Mouse (Mus musculus) MEL (cell line): Measurements from ENCODE around the gene Snrnp40.

Experiments used
- POLR2A ChIP-seq, 2 experiments: IDR thresholded peaks; 2 replicates each; pipeline ENCODE4 v1.6.1; 2011 to 2012; ENCODE audit warnings: low read length in 2 of 2, mild to moderate bottlenecking in 2 of 2, control low read depth in 1 of 2, improper control_type of control experiment in 1 of 2, low read depth in 1 of 2, moderate library complexity in 1 of 2; ENCODE audit not compliant: control insufficient read depth in 1 of 2, insufficient read depth in 1 of 2, poor library complexity in 1 of 2
- RCOR1 ChIP-seq: IDR thresholded peaks from 2 replicates; pipeline ENCODE4 v1.6.1; 2012; ENCODE audit warnings: low read depth, mild to moderate bottlenecking, inconsistent platforms, low read length, improper control_type of control experiment
- USF2 ChIP-seq, 2 experiments: IDR thresholded peaks; 2 replicates each; pipeline ENCODE4 v1.6.1; 2011 to 2012; ENCODE audit warnings: improper control_type of control experiment in 2 of 2, low read length in 2 of 2, borderline replicate concordance in 1 of 2, inconsistent platforms in 1 of 2, low read depth in 1 of 2, mild to moderate bottlenecking in 1 of 2; ENCODE audit not compliant: insufficient read depth in 1 of 2

DNA sequence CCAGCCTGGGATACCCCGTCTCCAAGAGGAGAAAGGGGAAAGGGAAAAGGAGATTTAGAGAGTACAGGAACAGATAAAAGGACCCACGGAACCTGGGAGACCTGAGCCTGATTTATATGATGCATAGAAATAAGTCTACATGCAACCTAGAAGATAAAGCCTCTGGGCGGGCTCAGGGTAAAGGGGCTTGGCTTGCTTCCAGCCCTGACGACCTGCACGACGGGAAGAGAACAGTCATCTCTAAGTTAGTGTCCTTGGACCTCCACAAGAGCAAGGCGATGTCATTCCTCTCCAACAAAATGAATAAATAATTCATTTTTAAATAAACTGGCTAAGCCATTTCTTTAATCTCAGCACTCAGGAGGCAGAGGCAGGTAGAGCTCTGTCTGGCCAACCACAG lies 37.4 kb upstream of the Snrnp40 start:
- TF ChIP-seq POLR2A (IDR thresholded peaks at IDR 0.05; ENCODE audit: control insufficient read depth in 1 of 2, insufficient read depth in 1 of 2, low read depth in 1 of 2, low read length in 2 of 2, poor library complexity in 1 of 2) (no peak), USF2 (IDR thresholded peaks at IDR 0.05; ENCODE audit: borderline replicate concordance in 1 of 2, insufficient read depth in 1 of 2, low read depth in 1 of 2, low read length in 2 of 2) (no peak), RCOR1 (no peak)
